Mouse (Mus musculus): ENCODE data around the gene Knop1.

- TF ChIP-seq CTCF (IDR thresholded peaks at IDR 0.05) (no peak), EP300 (IDR thresholded peaks at IDR 0.05) (no peak)
Measured at GRCm38 (mm10) chr7:118800112-118800734, 55.8 kb downstream of the Knop1 start.

Measured in lung, postnatal 0 days (tissue).